Mouse (Mus musculus): ENCODE results near the gene Ndufc2. TPM values are rescaled to one million over a fixed set of nuclear protein-coding genes. Genes with fewer than 3 reads are reported as not detected.

Gene Ndufc2
- total RNA-seq (2023) = 50.6 TPM

DNA sequence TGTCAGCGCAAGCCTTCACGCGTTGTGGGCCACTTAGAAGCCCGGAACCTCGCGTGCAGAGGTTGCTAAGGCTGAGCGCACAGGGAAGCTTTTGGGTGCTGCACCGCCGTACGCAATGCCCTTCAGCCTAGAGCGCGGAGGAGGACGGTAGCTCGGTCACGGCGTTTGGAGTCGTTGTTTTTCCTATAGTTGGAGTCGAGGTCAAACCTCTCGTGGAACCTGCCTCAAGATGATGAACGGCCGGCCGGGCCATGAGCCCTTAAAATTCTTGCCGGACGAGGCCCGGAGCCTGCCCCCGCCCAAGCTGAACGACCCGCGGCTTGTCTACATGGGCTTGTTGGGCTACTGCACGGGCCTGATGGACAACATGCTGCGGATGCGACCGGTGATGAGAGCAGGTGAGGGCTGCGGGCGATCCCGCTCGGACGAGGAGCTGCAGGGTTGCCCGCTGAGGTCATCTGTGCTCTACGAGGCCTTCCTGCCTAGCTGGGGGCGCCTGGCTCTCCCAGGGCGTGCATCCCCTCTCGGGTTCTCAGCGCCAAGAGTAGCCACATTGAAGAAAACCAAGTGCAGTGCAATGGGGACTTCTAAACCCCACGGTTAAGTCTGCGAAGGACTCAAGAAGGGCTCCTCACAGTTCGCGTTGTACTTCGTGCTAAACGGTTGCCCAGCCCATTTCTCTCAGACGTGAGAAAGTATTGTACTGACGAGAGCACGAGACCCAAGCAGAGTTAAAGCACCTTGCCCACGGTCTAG lies at the start of gene Ndufc2:
Gene Ndufc2 (plus strand): TSS at position 44 of the 756 bp plus-strand sequence.

GRCm38 (mm10) chr7:97416906-97417777 lies 17.3 kb downstream of the Ndufc2 start, which contains the start of gene Thrsp:
Thrsp (minus strand) TSS chr7:97417730.

GRCm38 (mm10) chr7:97451023-97451422 lies 51.2 kb downstream of the Ndufc2 start, which contains the start of gene Kctd14:
Kctd14 (plus strand) TSS chr7:97451323.

Other genes starting within 250 kb of the Ndufc2 start
- gene Usp35, start 68.0 kb upstream of the Ndufc2 start, total RNA-seq (2023) = 6.2 TPM
- 0.73 TPM for gene Kctd21, start 67.7 kb upstream of the Ndufc2 start, total RNA-seq (2023)
- 6.9 TPM for gene Alg8, start 28.4 kb upstream of the Ndufc2 start, total RNA-seq (2023)
- gene Thrsp, start 17.7 kb downstream of the Ndufc2 start, total RNA-seq (2023) = not detected
- gene Kctd14, start 51.3 kb downstream of the Ndufc2 start, total RNA-seq (2023) = 0.26 TPM
- gene Ints4, start 81.0 kb downstream of the Ndufc2 start, total RNA-seq (2023) = 35.9 TPM
- 18.2 TPM for gene Aamdc, start 179.5 kb downstream of the Ndufc2 start, total RNA-seq (2023)
- 89.7 TPM for gene Rsf1, start 179.9 kb downstream of the Ndufc2 start, total RNA-seq (2023)